Mouse (Mus musculus): ENCODE results near the gene Taf12. TPM values are rescaled to one million over a fixed set of nuclear protein-coding genes. Genes with fewer than 3 reads are reported as not detected.

Gene Taf12
- polyA plus RNA-seq, 1 experiment, result not detected

- WGBS, result 77% methylated on average over 5 of the region's 5 CpGs
- TF ChIP-seq POLR2A (IDR thresholded peaks at IDR 0.05; ENCODE audit: insufficient read depth, low read depth, low read length) (no peak), CTCF (IDR thresholded peaks at IDR 0.05; ENCODE audit: insufficient read depth, low read depth, low read length) (no peak)
- Histone ChIP-seq H3K4me3 (ENCODE audit: insufficient read depth, low read depth, low read length) (no peak overlapping the region), H3K4me1 (ENCODE audit: control insufficient read depth, insufficient read depth, low read length) (peaks cover 6% of the 10 kb centered on the region; the same call in 1 of the 2 replicates), H3K27ac (ENCODE audit: insufficient read depth, low read depth, low read length) (no peak overlapping the region)
These were observed 52.3 kb downstream of the Taf12 start for GRCm38 (mm10) chr4:132326481-132326880.

- TF ChIP-seq POLR2A (IDR thresholded peaks at IDR 0.05; ENCODE audit: insufficient read depth, low read depth, low read length) (no peak), CTCF (IDR thresholded peaks at IDR 0.05; ENCODE audit: insufficient read depth, low read depth, low read length) (no peak)
- peaks cover 6% of the 10 kb centered on the region; the same call in 1 of the 2 replicates for H3K4me1 ChIP-seq (ENCODE audit: control insufficient read depth, insufficient read depth, low read length)
- no peak overlapping the region for H3K27ac ChIP-seq (ENCODE audit: insufficient read depth, low read depth, low read length)
- peak overlapping the region; percentile 94 for H3K4me3 ChIP-seq (ENCODE audit: insufficient read depth, low read depth, low read length)
- 45% methylated on average over 14 of the region's 14 CpGs for WGBS
These were observed 54.3 kb downstream of the Taf12 start for GRCm38 (mm10) chr4:132328391-132328982.

GRCm38 (mm10) chr4:132329115-132329834, 55.1 kb downstream of the Taf12 start, which contains the start of gene Trnau1ap:
Gene Trnau1ap, minus strand, starts transcription at chr4:132329538.
- peak within 1 kb of the TSS; percentile 94 for H3K4me3 ChIP-seq (ENCODE audit: insufficient read depth, low read depth, low read length)
- WGBS, result under 1% methylated on average over 52 of the region's 52 CpGs
- peak; percentile 77; the same call in 1 of the 2 replicates for TF ChIP-seq POLR2A (IDR thresholded peaks at IDR 0.05; ENCODE audit: insufficient read depth, low read depth, low read length)
- TF ChIP-seq CTCF (IDR thresholded peaks at IDR 0.05; ENCODE audit: insufficient read depth, low read depth, low read length), result no peak
- H3K4me1 ChIP-seq (ENCODE audit: control insufficient read depth, insufficient read depth, low read length), result peaks cover 6% of the 10 kb centered on the region; the same call in 1 of the 2 replicates
- H3K27ac ChIP-seq (ENCODE audit: insufficient read depth, low read depth, low read length), result peak within 1 kb of the TSS; percentile 33; the same call in 1 of the 2 replicates

GRCm38 (mm10) chr4:132329835-132330354, 55.7 kb downstream of the Taf12 start:
- no peak for TF ChIP-seq CTCF (IDR thresholded peaks at IDR 0.05; ENCODE audit: insufficient read depth, low read depth, low read length)
- TF ChIP-seq POLR2A (IDR thresholded peaks at IDR 0.05; ENCODE audit: insufficient read depth, low read depth, low read length), result no peak
- WGBS, result 7% methylated on average over 10 of the region's 10 CpGs
- 0 out of 2 replicates have a peak overlapping the region, but pooled peaks have one; percentile 33 for H3K27ac ChIP-seq (ENCODE audit: insufficient read depth, low read depth, low read length)
- H3K4me3 ChIP-seq (ENCODE audit: insufficient read depth, low read depth, low read length), result peak overlapping the region; percentile 94
- H3K4me1 ChIP-seq (ENCODE audit: control insufficient read depth, insufficient read depth, low read length), result peaks cover 6% of the 10 kb centered on the region; the same call in 1 of the 2 replicates

GRCm38 (mm10) chr4:132331960-132332359, 57.8 kb downstream of the Taf12 start:
- WGBS, result 84% methylated on average over 3 of the region's 3 CpGs
- Histone ChIP-seq H3K4me1 (ENCODE audit: control insufficient read depth, insufficient read depth, low read length) (peaks cover 6% of the 10 kb centered on the region; the same call in 1 of the 2 replicates), H3K27ac (ENCODE audit: insufficient read depth, low read depth, low read length) (no peak overlapping the region), H3K4me3 (ENCODE audit: insufficient read depth, low read depth, low read length) (no peak overlapping the region)
- TF ChIP-seq CTCF (IDR thresholded peaks at IDR 0.05; ENCODE audit: insufficient read depth, low read depth, low read length) (no peak), POLR2A (IDR thresholded peaks at IDR 0.05; ENCODE audit: insufficient read depth, low read depth, low read length) (no peak)

GRCm38 (mm10) chr4:132332880-132333279, 58.7 kb downstream of the Taf12 start:
- Histone ChIP-seq H3K27ac (ENCODE audit: insufficient read depth, low read depth, low read length) (no peak overlapping the region), H3K4me1 (ENCODE audit: control insufficient read depth, insufficient read depth, low read length) (peaks cover 6% of the 10 kb centered on the region; the same call in 1 of the 2 replicates), H3K4me3 (ENCODE audit: insufficient read depth, low read depth, low read length) (no peak overlapping the region)
- WGBS, result 90% methylated on average over 6 of the region's 6 CpGs
- TF ChIP-seq POLR2A (IDR thresholded peaks at IDR 0.05; ENCODE audit: insufficient read depth, low read depth, low read length) (no peak), CTCF (IDR thresholded peaks at IDR 0.05; ENCODE audit: insufficient read depth, low read depth, low read length) (no peak)

GRCm38 (mm10) chr4:132338943-132339342, 64.8 kb downstream of the Taf12 start:
- Histone ChIP-seq H3K4me3 (ENCODE audit: insufficient read depth, low read depth, low read length) (no peak overlapping the region), H3K4me1 (ENCODE audit: control insufficient read depth, insufficient read depth, low read length) (no peaks in the 10 kb centered on the region), H3K27ac (ENCODE audit: insufficient read depth, low read depth, low read length) (no peak overlapping the region)
- 57% methylated on average over 13 of the region's 13 CpGs for WGBS
- TF ChIP-seq POLR2A (IDR thresholded peaks at IDR 0.05; ENCODE audit: insufficient read depth, low read depth, low read length), result no peak
- no peak for TF ChIP-seq CTCF (IDR thresholded peaks at IDR 0.05; ENCODE audit: insufficient read depth, low read depth, low read length)

- Histone ChIP-seq H3K4me3 (ENCODE audit: insufficient read depth, low read depth, low read length) (no peak overlapping the region), H3K27ac (ENCODE audit: insufficient read depth, low read depth, low read length) (no peak overlapping the region), H3K4me1 (ENCODE audit: control insufficient read depth, insufficient read depth, low read length) (peaks cover 7% of the 10 kb centered on the region; the same call in 1 of the 2 replicates)
- TF ChIP-seq CTCF (IDR thresholded peaks at IDR 0.05; ENCODE audit: insufficient read depth, low read depth, low read length) (no peak), POLR2A (IDR thresholded peaks at IDR 0.05; ENCODE audit: insufficient read depth, low read depth, low read length) (no peak)
- WGBS, result 94% methylated on average over 3 of the region's 3 CpGs
These were observed 67.3 kb downstream of the Taf12 start for GRCm38 (mm10) chr4:132341451-132341850.
